Mouse (Mus musculus) stomach, embryonic 14.5 days (tissue): Measurements from ENCODE around the gene Spem1. TPM values are rescaled to one million over a fixed set of nuclear protein-coding genes. Genes with fewer than 3 reads are reported as not detected.

Experiments
- ATAC-seq: fragments of 200-750 bp; cut with Nextera tagmentation; 2 replicates; pipeline ENCODE4 v1.8.0; 2017; ENCODE audit warnings: low read depth, moderate TSS enrichment; ENCODE audit not compliant: insufficient number of reproducible peaks, insufficient read depth, low FRiP score
- H3K27ac ChIP-seq: fragments of 300-500 bp; sonication (generic); 2 replicates; pipeline ENCODE4 v1.5.1; 2014; ENCODE audit warnings: mild to moderate bottlenecking, low read length, moderate library complexity, mixed read lengths
- H3K27me3 ChIP-seq: fragments of 300-500 bp; sonication (generic); 2 replicates; pipeline ENCODE4 v1.6.1; 2014; ENCODE audit warnings: low read length, control low read depth, mixed read lengths; ENCODE audit not compliant: control insufficient read depth, insufficient read depth
- H3K36me3 ChIP-seq: fragments of 300-500 bp; sonication (generic); 2 replicates; pipeline ENCODE4 v1.6.1; 2014; ENCODE audit warnings: mild to moderate bottlenecking, control low read depth, low read length, moderate library complexity, mixed read lengths; ENCODE audit not compliant: control insufficient read depth, insufficient read depth
- H3K4me1 ChIP-seq: fragments of 300-500 bp; sonication (generic); 2 replicates; pipeline ENCODE4 v1.6.1; 2014; ENCODE audit warnings: low read length, control low read depth, mixed read lengths; ENCODE audit not compliant: control insufficient read depth, insufficient read depth
- H3K4me2 ChIP-seq: fragments of 300-500 bp; sonication (generic); replicated peaks from 2 replicates; pipeline ENCODE4 v1.6.1; 2014; ENCODE audit warnings: low read depth, low read length, control low read depth
- H3K4me3 ChIP-seq: fragments of 300-500 bp; sonication (generic); 2 replicates; pipeline ENCODE4 v1.5.1; 2014; ENCODE audit warnings: low read depth, low read length, control low read depth
- H3K9ac ChIP-seq: fragments of 300-500 bp; sonication (generic); replicated peaks from 2 replicates; pipeline ENCODE4 v1.6.1; 2014; ENCODE audit warnings: low read depth, mild to moderate bottlenecking, control low read depth, low read length, moderate library complexity, mixed read lengths
- H3K9me3 ChIP-seq: fragments of 300-500 bp; sonication (generic); 2 replicates; pipeline ENCODE4 v1.6.1; 2016; ENCODE audit warnings: low read depth, low read length, control low read depth; ENCODE audit not compliant: control insufficient read depth
- WGBS: fragments of 180-500 bp; shearing (Covaris S2); extraction: QIAGEN DNeasy Blood & Tissue Kit; methylation state at CpG from one replicate; pipeline ENCODE4 v1.1.7; 2014; 5-methylcytosine and 5-hydroxymethylcytosine counted together
- polyA plus RNA-seq: library from polyadenylated mRNA; unstranded; fragments of >200 nt; fragmentation: Nextera tagmentation; extraction: Ambion mirVana; gene quantifications from 2 replicates; pipeline ENCODE4 v1.2.1, GENCODE M21; 2014

Gene Spem1
- polyA plus RNA-seq, 1 experiment from 2014 or later = 0.41 TPM

- no peak overlapping the region for H3K9ac ChIP-seq
- no peak overlapping the region for H3K27ac ChIP-seq
- H3K9me3 ChIP-seq = no peaks in the 10 kb centered on the region
- WGBS = 52% methylated on average over 10 of the region's 10 CpGs
- no peak for ATAC-seq
- H3K27me3 ChIP-seq = no peaks in the 10 kb centered on the region
- no peaks in the 10 kb centered on the region for H3K4me1 ChIP-seq
- H3K4me2 ChIP-seq = no peak overlapping the region
- no peak overlapping the region for H3K4me3 ChIP-seq
- peaks cover 6% of the 10 kb centered on the region; the same call in 1 of the 2 replicates for H3K36me3 ChIP-seq
These were observed 46.3 kb downstream of the Spem1 start for GRCm38 (mm10) chr11:69775716-69776115.

GRCm38 (mm10) chr11:69774961-69775360 is 47.0 kb downstream of the Spem1 start:
- Histone ChIP-seq H3K27ac (no peak overlapping the region), H3K9me3 (no peaks in the 10 kb centered on the region), H3K36me3 (peaks cover 6% of the 10 kb centered on the region; the same call in 1 of the 2 replicates), H3K4me2 (no peak overlapping the region), H3K4me1 (no peaks in the 10 kb centered on the region), H3K9ac (no peak overlapping the region), H3K4me3 (no peak overlapping the region), H3K27me3 (no peaks in the 10 kb centered on the region)
- 66% methylated on average over 5 of the region's 5 CpGs for WGBS
- ATAC-seq = no peak

Other genes with a start within 250 kb of the Spem1 start
- gene Wrap53, start 241.9 kb downstream of the Spem1 start, polyA plus RNA-seq = 22.1 and 23.1 TPM in 2 replicates
- 155 and 163 TPM in 2 replicates for gene Trp53, start 241.8 kb downstream of the Spem1 start, polyA plus RNA-seq
- gene Atp1b2, start 216.2 kb downstream of the Spem1 start, polyA plus RNA-seq = 8.8 and 10.0 TPM in 2 replicates
- gene Shbg, start 204.3 kb downstream of the Spem1 start, polyA plus RNA-seq = not detected in 2 replicates
- 17.5 and 18.7 TPM in 2 replicates for gene Sat2, start 200.2 kb downstream of the Spem1 start, polyA plus RNA-seq
- gene Fxr2, start 189.2 kb downstream of the Spem1 start, polyA plus RNA-seq = 20.9 and 26.0 TPM in 2 replicates
- 4.1 and 4.7 TPM in 2 replicates for gene Sox15, start 166.9 kb downstream of the Spem1 start, polyA plus RNA-seq
- gene Mpdu1, start 159.5 kb downstream of the Spem1 start, polyA plus RNA-seq = 49.9 and 50.2 TPM in 2 replicates
- gene Cd68, start 156.0 kb downstream of the Spem1 start, polyA plus RNA-seq = 12.5 and 16.4 TPM in 2 replicates
- gene Eif4a1, start 149.8 kb downstream of the Spem1 start, polyA plus RNA-seq = 654 and 666 TPM in 2 replicates
- gene Senp3, start 140.1 kb downstream of the Spem1 start, polyA plus RNA-seq = 88.1 and 102 TPM in 2 replicates
- gene Tnfsf13, start 136.4 kb downstream of the Spem1 start, polyA plus RNA-seq = 0.67 TPM in 1 of 2 replicates, not detected in the other
- gene Tnfsf12, start 126.3 kb downstream of the Spem1 start, polyA plus RNA-seq = 9.9 and 11.7 TPM in 2 replicates
- gene Tnfsfm13, start 126.1 kb downstream of the Spem1 start, polyA plus RNA-seq = 5.5 TPM in 2 replicates
- gene Polr2a, start 63.5 kb downstream of the Spem1 start, polyA plus RNA-seq = 39.3 and 43.6 TPM in 2 replicates
- gene Slc35g3, start 60.2 kb downstream of the Spem1 start, polyA plus RNA-seq = not detected in 2 replicates
- gene Zbtb4, start 56.3 kb downstream of the Spem1 start, polyA plus RNA-seq = 3.9 and 4.0 TPM in 2 replicates
- gene Chrnb1, start 26.2 kb downstream of the Spem1 start, polyA plus RNA-seq = 6.7 and 7.5 TPM in 2 replicates
- gene Fgf11, start 20.3 kb downstream of the Spem1 start, polyA plus RNA-seq = 2.1 and 3.6 TPM in 2 replicates
- gene Tmem102, start 16.6 kb downstream of the Spem1 start, polyA plus RNA-seq = 12.2 and 15.0 TPM in 2 replicates
- not detected in 2 replicates for gene Gm39566, start 6.9 kb downstream of the Spem1 start, polyA plus RNA-seq
- not detected in 2 replicates for gene Spem2, start 3.7 kb downstream of the Spem1 start, polyA plus RNA-seq
- 10.6 and 11.9 TPM in 2 replicates for gene Nlgn2, start 15.6 kb upstream of the Spem1 start, polyA plus RNA-seq
- gene Tmem256, start 16.3 kb upstream of the Spem1 start, polyA plus RNA-seq = 433 and 495 TPM in 2 replicates
- gene Plscr3, start 24.2 kb upstream of the Spem1 start, polyA plus RNA-seq = 102 and 110 TPM in 2 replicates
- 11.1 TPM in 2 replicates for gene Tnk1, start 36.5 kb upstream of the Spem1 start, polyA plus RNA-seq
- gene Tmem95, start 55.8 kb upstream of the Spem1 start, polyA plus RNA-seq = not detected in 2 replicates
- 5.0 and 5.3 TPM in 2 replicates for gene Kctd11, start 59.2 kb upstream of the Spem1 start, polyA plus RNA-seq
- 3.5 and 4.0 TPM in 2 replicates for gene Acap1, start 73.4 kb upstream of the Spem1 start, polyA plus RNA-seq
- 8.5 and 10.4 TPM in 2 replicates for gene 2810408A11Rik, start 78.8 kb upstream of the Spem1 start, polyA plus RNA-seq
- 12.6 and 12.7 TPM in 2 replicates for gene Neurl4, start 78.9 kb upstream of the Spem1 start, polyA plus RNA-seq
- gene Gps2, start 91.7 kb upstream of the Spem1 start, polyA plus RNA-seq = 71.3 and 80.0 TPM in 2 replicates
- 1,510 and 1,553 TPM in 2 replicates for gene Eif5a, start 99.8 kb upstream of the Spem1 start, polyA plus RNA-seq
- 6.6 and 8.9 TPM in 2 replicates for gene Ybx2, start 113.6 kb upstream of the Spem1 start, polyA plus RNA-seq
- 31.3 and 31.5 TPM in 2 replicates for gene Slc2a4, start 126.0 kb upstream of the Spem1 start, polyA plus RNA-seq
- 196 and 205 TPM in 2 replicates for gene Cldn7, start 142.6 kb upstream of the Spem1 start, polyA plus RNA-seq
- 27.2 and 29.5 TPM in 2 replicates for gene Ctdnep1, start 159.0 kb upstream of the Spem1 start, polyA plus RNA-seq
- 104 and 111 TPM in 2 replicates for gene Elp5, start 160.3 kb upstream of the Spem1 start, polyA plus RNA-seq
- 496 and 523 TPM in 2 replicates for gene Gabarap, start 169.0 kb upstream of the Spem1 start, polyA plus RNA-seq
- 40.2 and 47.9 TPM in 2 replicates for gene Phf23, start 173.6 kb upstream of the Spem1 start, polyA plus RNA-seq
- 29.0 and 29.9 TPM in 2 replicates for gene Dvl2, start 178.4 kb upstream of the Spem1 start, polyA plus RNA-seq
- gene Acadvl, start 193.2 kb upstream of the Spem1 start, polyA plus RNA-seq = 61.3 and 62.7 TPM in 2 replicates
- 12.4 and 13.8 TPM in 2 replicates for gene Dlg4, start 194.8 kb upstream of the Spem1 start, polyA plus RNA-seq
- not detected in 2 replicates for gene Asgr1, start 231.9 kb upstream of the Spem1 start, polyA plus RNA-seq